Mouse (Mus musculus): ENCODE measurements around the gene Gm2888. TPM values are rescaled to one million over a fixed set of nuclear protein-coding genes. Genes with fewer than 3 reads are reported as not detected.
"Not testable (repeated sequence)": the region's sequence is repeated elsewhere in the genome, so short reads cannot be mapped to it uniquely, and the experiment has no call there.

Gm2888 gene
- polyA plus RNA-seq (2014; fragmentation: Nextera tagmentation; extraction: Ambion mirVana): not detected in 2 replicates

- not testable (repeated sequence) for ATAC-seq (ENCODE audit: low FRiP score, low TSS enrichment); DNase-seq; H3K4me2 ChIP-seq (ENCODE audit: low read length); H3K36me3 ChIP-seq (ENCODE audit: control insufficient read depth, insufficient read depth, low read length); H3K9me3 ChIP-seq (ENCODE audit: control insufficient read depth, low read length); H3K4me3 ChIP-seq (replicated peaks; ENCODE audit: low read depth, low read length); H3K27me3 ChIP-seq (ENCODE audit: control insufficient read depth, insufficient read depth, low read length); H3K27ac ChIP-seq (replicated peaks; ENCODE audit: low read depth, low read length); H3K9ac ChIP-seq (replicated peaks; ENCODE audit: low read length); H3K4me1 ChIP-seq (ENCODE audit: control insufficient read depth, insufficient read depth, low read length)
- WGBS: 79% methylated on average over 2 of the region's 3 CpGs
Observed at GRCm38 (mm10) chr14:3029702-3030101, at the start of gene Gm2888. Gene Gm2888, plus strand, starts transcription at chr14:3030002.

- not testable (repeated sequence) for H3K9me3 ChIP-seq (ENCODE audit: control insufficient read depth, low read length); H3K27me3 ChIP-seq (ENCODE audit: control insufficient read depth, insufficient read depth, low read length); H3K4me1 ChIP-seq (ENCODE audit: control insufficient read depth, insufficient read depth, low read length); H3K36me3 ChIP-seq (ENCODE audit: control insufficient read depth, insufficient read depth, low read length)
- WGBS: 3% methylated on average over 31 of the region's 40 CpGs
- peak; percentile 69 for DNase-seq
- peak within 1 kb of the TSS; percentile 57 for H3K9ac ChIP-seq (replicated peaks; ENCODE audit: low read length)
- 0 out of 2 replicates have a peak within 1 kb of the TSS, but pooled peaks have one; percentile 37 for H3K27ac ChIP-seq (replicated peaks; ENCODE audit: low read depth, low read length)
- H3K4me2 ChIP-seq (ENCODE audit: low read length): peak within 1 kb of the TSS; percentile 56
- peak within 1 kb of the TSS; percentile 46 for H3K4me3 ChIP-seq (replicated peaks; ENCODE audit: low read depth, low read length)
- peak; percentile 66; the same call in 1 of the 2 replicates for ATAC-seq (ENCODE audit: low FRiP score, low TSS enrichment)
Observed at GRCm38 (mm10) chr14:3048727-3049512, 19.1 kb downstream of the Gm2888 start, which contains the start of gene Gm2897. Gene Gm2897, plus strand, starts transcription at chr14:3049285.

- ATAC-seq (ENCODE audit: low FRiP score, low TSS enrichment); H3K4me1 ChIP-seq (ENCODE audit: control insufficient read depth, insufficient read depth, low read length); H3K9me3 ChIP-seq (ENCODE audit: control insufficient read depth, low read length); H3K36me3 ChIP-seq (ENCODE audit: control insufficient read depth, insufficient read depth, low read length); H3K27me3 ChIP-seq (ENCODE audit: control insufficient read depth, insufficient read depth, low read length); H3K27ac ChIP-seq (replicated peaks; ENCODE audit: low read depth, low read length): not testable (repeated sequence)
- Histone ChIP-seq H3K4me3 (replicated peaks; ENCODE audit: low read depth, low read length) (peak overlapping the region; percentile 46), H3K4me2 (ENCODE audit: low read length) (peak overlapping the region; percentile 56), H3K9ac (replicated peaks; ENCODE audit: low read length) (peak overlapping the region; percentile 57)
- peak; percentile 28 for DNase-seq
- WGBS: 2% methylated on average over 17 of the region's 20 CpGs
Observed at GRCm38 (mm10) chr14:3049513-3049800, 19.7 kb downstream of the Gm2888 start.

- H3K4me2 ChIP-seq (ENCODE audit: low read length): not testable (repeated sequence)
- WGBS: 6% methylated on average over 5 of the region's 8 CpGs
Observed at GRCm38 (mm10) chr14:3050087-3050486, 20.3 kb downstream of the Gm2888 start.

More at GRCm38 (mm10) chr14:3050087-3050486, 20.3 kb downstream of the Gm2888 start:
- not testable (repeated sequence) for H3K4me1 ChIP-seq (ENCODE audit: control insufficient read depth, insufficient read depth, low read length); H3K9ac ChIP-seq (replicated peaks; ENCODE audit: low read length); H3K36me3 ChIP-seq (ENCODE audit: control insufficient read depth, insufficient read depth, low read length); H3K27me3 ChIP-seq (ENCODE audit: control insufficient read depth, insufficient read depth, low read length); H3K27ac ChIP-seq (replicated peaks; ENCODE audit: low read depth, low read length); DNase-seq; ATAC-seq (ENCODE audit: low FRiP score, low TSS enrichment); H3K9me3 ChIP-seq (ENCODE audit: control insufficient read depth, low read length)
- peak overlapping the region; percentile 46; the same call in 1 of the 2 replicates for H3K4me3 ChIP-seq (replicated peaks; ENCODE audit: low read depth, low read length)

Other genes starting within 250 kb of the Gm2888 start
- 16.2 and 16.7 TPM in 2 replicates for gene Gm2897, start 19.3 kb downstream of the Gm2888 start, polyA plus RNA-seq (2014; fragmentation: Nextera tagmentation; extraction: Ambion mirVana)
- gene Gm10340, start 104.0 kb downstream of the Gm2888 start, polyA plus RNA-seq (2014; fragmentation: Nextera tagmentation; extraction: Ambion mirVana): not detected in 2 replicates
- gene Gm5795, start 158.3 kb downstream of the Gm2888 start, polyA plus RNA-seq (2014; fragmentation: Nextera tagmentation; extraction: Ambion mirVana): 0.72 TPM in 1 of 2 replicates, not detected in the other
- gene D830030K20Rik, start 178.5 kb downstream of the Gm2888 start, polyA plus RNA-seq (2014; fragmentation: Nextera tagmentation; extraction: Ambion mirVana): 24.7 and 32.4 TPM in 2 replicates

Data from midbrain, embryonic 14.5 days (tissue).